Mouse (Mus musculus) cerebral cortex, adult 2 months (tissue): Measurements from ENCODE around the gene Lamb1.

Experiments used
- WGBS: fragments of 180-500 bp; shearing (Covaris S2); methylation state at CpG from one replicate; pipeline ENCODE4 v1.1.7; 2018; 5-methylcytosine and 5-hydroxymethylcytosine counted together

The Lamb1 gene

GRCm38 (mm10) chr12:31265005-31265721 lies at the start of gene Lamb1:
Gene Lamb1, plus strand, starts transcription at chr12:31265234.
- under 1% methylated on average over 38 of the region's 39 CpGs for WGBS

- 96% methylated on average over 5 of the region's 5 CpGs for WGBS
Measured at GRCm38 (mm10) chr12:31217232-31217631, 47.8 kb upstream of the Lamb1 start.

DNA sequence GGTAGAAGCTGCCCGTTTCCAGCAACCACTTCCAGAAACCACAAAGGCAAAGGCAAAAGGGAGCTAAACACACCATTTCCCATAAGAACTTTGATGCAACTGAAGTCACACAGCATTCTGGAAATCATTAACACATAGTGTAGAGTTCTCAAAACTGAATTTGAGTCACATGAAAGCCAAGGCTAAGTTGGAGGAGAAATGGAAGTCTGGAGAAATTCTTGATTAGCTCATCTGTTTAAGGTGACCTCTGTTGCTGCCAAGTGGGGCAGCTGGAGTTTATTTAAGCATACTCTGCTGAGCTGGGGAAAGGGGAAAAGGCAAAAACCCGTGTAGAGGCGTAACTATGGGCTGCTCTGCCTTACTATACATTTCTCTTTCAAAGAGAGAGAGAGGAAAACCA lies 46.3 kb upstream of the Lamb1 start:
- WGBS = 79% methylated on average over 3 of the region's 3 CpGs

DNA sequence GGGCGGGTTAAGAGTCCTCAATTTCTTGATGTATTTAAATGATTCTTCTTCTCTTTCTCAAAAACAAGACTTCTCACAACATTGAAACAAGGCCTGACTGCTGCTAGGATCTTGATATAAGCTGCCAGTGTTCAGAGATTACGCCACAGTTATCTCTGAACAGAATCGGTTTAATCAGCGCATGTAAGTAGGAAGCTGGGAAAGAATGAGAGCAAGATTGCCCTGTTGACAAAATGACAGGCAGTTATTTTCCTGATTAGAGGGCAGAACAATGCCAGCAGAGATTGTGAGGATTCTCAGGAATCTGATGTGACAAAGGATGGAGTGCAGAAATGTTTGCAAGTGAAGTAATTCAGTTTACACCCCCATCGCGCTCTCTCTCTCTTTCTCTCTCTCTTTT lies 43.5 kb upstream of the Lamb1 start:
- 78% methylated on average over 6 of the region's 6 CpGs for WGBS

DNA sequence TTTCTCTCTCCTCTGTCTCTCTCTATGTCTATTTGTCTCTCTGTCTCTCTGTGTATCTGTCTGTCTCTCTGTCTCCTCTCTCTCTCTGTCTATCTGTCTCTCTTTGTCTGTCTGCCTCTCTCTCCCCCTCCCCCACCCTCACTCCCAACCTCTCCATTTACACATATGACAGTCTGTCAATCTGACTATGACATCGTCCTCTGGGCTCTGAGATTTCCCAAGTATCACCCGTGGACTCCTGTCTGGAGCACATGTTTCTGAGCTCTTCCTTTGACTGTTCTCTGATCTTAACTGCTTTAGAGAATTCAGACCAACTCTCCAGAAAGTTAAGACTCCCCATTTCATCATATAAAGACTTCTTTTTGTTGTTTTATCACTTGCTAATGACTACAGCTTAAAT lies 42.8 kb upstream of the Lamb1 start:
- 32% methylated on average over 2 of the region's 2 CpGs for WGBS

GRCm38 (mm10) chr12:31222741-31223140 lies 42.3 kb upstream of the Lamb1 start:
- WGBS = 35% methylated on average over 3 of the region's 3 CpGs

GRCm38 (mm10) chr12:31225451-31225850 lies 39.6 kb upstream of the Lamb1 start:
- WGBS = 53% methylated on average over 8 of the region's 8 CpGs

DNA sequence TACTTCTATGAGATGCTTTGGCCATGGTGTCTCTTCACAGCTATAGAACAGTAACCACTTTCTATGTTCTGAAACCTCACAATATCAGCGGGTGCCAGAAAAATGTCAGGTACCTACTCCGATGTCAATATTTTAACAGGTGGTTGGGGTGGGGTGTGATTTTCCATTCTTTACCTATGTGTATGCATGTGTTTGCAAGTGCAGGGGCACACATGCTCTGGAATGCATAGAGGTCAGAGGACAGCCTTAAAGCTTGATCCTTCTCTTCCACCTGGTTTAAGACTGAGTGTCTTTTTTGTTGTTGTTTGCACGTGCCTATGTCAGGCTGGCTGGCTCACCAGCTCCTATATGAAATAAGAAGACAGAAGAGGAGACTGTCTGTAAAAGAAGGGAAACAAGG lies 37.9 kb upstream of the Lamb1 start:
- WGBS = 94% methylated on average over 3 of the region's 3 CpGs

DNA sequence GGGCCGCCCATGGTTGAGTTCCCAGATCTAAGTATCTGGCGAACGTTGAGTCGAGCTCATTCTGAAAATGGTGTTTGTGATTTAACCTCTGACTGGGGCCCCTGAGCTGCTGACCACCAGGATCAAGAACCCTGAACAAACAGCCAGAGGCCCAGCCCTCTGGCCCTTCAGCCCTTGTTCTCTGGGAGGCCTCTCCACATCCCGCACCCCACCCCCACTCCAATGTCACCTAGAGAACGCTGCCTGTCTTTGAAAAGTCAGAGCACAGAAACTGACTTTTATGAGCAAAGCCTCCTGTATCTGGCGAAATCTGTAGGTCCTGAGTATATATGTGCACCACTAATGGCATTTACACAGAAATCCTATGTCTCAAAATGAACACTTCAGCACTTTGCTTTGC lies 36.2 kb upstream of the Lamb1 start:
- 82% methylated on average over 7 of the region's 7 CpGs for WGBS

DNA sequence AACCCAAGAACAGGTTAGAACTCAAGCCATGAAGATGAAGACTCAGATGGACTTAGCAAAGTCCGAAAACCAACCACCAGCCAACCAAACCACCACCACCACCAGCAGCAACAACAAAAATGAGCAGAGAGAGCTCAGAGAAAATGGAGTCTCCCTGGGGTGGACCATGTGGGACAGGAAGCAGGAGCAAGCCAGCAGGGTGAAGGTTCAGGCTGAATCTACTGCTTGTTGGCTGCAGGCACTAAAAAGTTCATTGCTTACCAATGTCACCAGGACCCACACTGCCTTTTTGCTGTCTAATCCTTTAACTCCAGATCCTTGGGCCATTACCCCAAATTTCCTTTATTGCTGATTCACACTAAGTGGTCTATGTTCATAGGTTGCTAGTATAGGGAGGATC lies 32.4 kb upstream of the Lamb1 start:
- WGBS = 100% methylated on average over 1 of the region's 1 CpGs

GRCm38 (mm10) chr12:31235018-31235417 lies 30.0 kb upstream of the Lamb1 start:
- WGBS = 94% methylated on average over 6 of the region's 6 CpGs

- WGBS = 53% methylated on average over 12 of the region's 12 CpGs
Measured at GRCm38 (mm10) chr12:31236861-31237595, 28.0 kb upstream of the Lamb1 start.

GRCm38 (mm10) chr12:31239031-31239583 lies 25.9 kb upstream of the Lamb1 start:
- 85% methylated on average over 3 of the region's 3 CpGs for WGBS

DNA sequence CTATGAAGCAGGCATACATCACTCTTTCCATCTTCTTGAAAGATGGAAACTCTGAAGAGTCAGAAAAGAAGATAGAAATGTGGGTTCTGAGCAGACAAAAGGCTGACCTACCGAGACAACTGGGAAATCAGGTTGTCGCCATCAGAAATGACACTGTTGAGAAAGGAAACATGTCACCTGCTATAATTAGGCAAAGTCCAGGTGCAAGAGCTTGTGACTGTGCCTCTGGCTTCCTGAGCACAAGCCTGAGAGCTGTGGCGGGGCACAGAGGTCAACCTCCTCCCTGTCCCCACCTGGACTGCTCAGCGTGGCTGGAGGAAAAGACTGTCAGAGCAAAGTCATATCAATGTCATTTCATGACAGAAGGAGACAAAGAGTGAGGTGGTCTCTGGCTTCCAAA lies 25.2 kb upstream of the Lamb1 start:
- WGBS = 88% methylated on average over 4 of the region's 4 CpGs

- 93% methylated on average over 5 of the region's 5 CpGs for WGBS
Measured at GRCm38 (mm10) chr12:31240470-31240869, 24.6 kb upstream of the Lamb1 start, which contains the start of gene Gm6993. Gene Gm6993, plus strand, starts transcription at chr12:31240770.

- 64% methylated on average over 6 of the region's 6 CpGs for WGBS
Measured at GRCm38 (mm10) chr12:31241595-31242342, 23.3 kb upstream of the Lamb1 start.

GRCm38 (mm10) chr12:31244001-31244400 lies 21.0 kb upstream of the Lamb1 start:
- 72% methylated on average over 2 of the region's 2 CpGs for WGBS

DNA sequence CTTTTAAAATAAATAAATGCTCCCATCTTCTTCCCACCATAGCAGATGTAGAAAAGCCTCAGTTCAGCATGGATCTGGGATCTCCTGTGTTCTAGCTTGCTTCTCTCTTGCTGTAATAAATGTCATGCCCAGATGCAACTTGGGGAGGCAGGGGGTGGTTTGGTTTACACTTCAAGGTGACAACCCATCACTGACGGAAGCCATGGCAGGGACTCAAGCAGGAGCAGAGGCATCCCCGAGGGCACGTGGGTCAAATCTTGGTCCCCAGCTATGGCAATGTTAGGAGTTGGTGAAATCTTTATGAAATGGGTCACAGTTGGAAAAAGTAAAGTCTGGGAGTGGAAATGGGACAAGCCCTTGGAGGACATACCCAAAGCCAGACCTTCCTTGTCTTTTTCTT lies 20.3 kb upstream of the Lamb1 start:
- WGBS = 93% methylated on average over 3 of the region's 3 CpGs

DNA sequence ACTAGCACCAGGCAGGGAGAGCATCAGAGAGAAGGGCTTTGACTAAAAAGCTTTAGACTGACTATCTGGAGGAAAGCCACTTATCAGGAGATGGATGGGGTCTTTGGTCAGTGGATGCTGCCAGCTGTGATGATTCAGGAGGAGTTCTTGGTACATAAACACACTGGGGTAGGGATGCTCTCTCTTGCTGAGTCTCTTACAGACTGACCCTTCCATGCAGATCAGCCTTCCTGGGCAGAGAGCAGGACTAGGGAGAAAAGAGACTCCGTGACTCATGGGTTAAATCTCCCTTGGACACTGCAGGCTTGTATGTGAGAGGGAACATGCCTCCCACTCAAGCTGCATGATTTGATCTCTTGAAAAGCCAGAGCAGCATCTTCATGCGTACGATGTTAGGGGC lies 18.9 kb upstream of the Lamb1 start:
- WGBS = 70% methylated on average over 3 of the region's 3 CpGs

- 72% methylated on average over 3 of the region's 3 CpGs for WGBS
Measured at GRCm38 (mm10) chr12:31246615-31247014, 18.4 kb upstream of the Lamb1 start.

DNA sequence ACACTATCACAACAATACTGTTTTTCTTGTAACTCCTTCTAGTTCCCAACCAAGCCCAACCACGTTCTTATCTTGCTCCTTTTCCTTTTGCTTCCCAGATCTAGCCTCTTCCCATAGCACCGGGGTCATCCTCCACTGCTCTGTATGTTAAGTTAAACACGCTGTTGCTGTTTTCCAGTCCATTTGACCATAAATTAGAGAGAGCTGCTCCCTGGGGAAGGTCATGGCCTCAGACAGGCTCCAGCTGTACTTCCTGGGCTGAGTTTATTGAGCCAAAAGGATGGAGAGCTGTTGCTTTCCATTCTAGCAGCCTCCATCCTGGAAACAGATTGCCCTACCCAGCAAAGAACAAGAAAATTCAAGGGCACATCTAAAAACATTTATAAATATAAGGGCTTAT lies 16.9 kb upstream of the Lamb1 start:
- WGBS = 87% methylated on average over 3 of the region's 3 CpGs

DNA sequence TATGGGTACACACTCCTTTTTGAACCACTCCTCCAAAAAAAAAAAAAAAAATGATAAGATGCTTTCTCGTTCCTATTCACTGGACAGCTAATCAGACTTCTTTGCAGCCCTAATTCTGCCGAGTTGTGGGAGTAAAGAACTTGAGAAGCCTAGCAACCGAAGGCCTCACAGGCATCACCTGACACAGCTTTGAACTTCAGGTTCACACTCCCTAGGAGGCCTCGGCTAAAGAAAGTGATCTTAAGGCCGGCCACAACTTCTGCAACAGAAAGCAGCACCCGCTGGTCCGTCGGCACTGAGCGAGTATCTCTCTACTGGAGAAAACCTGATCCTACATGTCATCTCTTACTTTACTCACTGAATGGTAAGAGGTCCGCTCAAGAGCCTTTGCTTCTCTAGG lies 16.4 kb upstream of the Lamb1 start:
- WGBS = 77% methylated on average over 10 of the region's 10 CpGs
